Mouse (Mus musculus): ENCODE data around the gene Zbtb46.

DNA sequence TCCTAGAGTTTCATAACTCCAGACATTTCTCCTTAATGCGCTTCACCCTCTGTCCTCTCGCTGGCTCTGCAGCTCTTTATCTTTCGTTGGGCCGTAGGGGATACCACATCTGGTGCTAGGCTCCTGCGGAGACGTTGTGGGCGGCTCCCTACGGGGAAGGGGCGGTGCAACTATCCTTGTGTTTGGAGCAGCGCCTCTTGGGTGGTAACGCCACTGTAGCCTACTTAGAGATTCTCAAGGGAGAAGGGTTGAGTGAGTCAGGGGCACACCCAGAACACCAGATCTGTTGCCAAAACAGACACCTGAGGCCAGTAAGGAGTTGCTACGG is 38.3 kb upstream of the Zbtb46 start:
- TF ChIP-seq POLR2A (IDR thresholded peaks at IDR 0.05; ENCODE audit: control insufficient read depth, extremely low read depth, insufficient read depth, low read length, poor library complexity) (no peak), CTCF (IDR thresholded peaks at IDR 0.05; ENCODE audit: borderline replicate concordance, control insufficient read depth, extremely low read depth, insufficient read depth, low read length, poor library complexity) (no peak)

Data from thymus, adult 2 months (tissue).